Mouse (Mus musculus) heart, embryonic 11.5 days (tissue): ENCODE measurements around the gene Ppp1r35. TPM values are rescaled to one million over a fixed set of nuclear protein-coding genes. Genes with fewer than 3 reads are reported as not detected.

Experiments
- ATAC-seq: fragments of 200-750 bp; cut with Nextera tagmentation; replicated peaks from 2 replicates; pipeline ENCODE4 v1.8.0; 2017; ENCODE audit warnings: moderate library complexity; ENCODE audit not compliant: insufficient number of reproducible peaks, low FRiP score, low TSS enrichment
- H3K27ac ChIP-seq: fragments of 300-500 bp; sonication (generic); 2 replicates; pipeline ENCODE4 v1.5.1; 2014; ENCODE audit warnings: mild to moderate bottlenecking, low read depth, low read length
- H3K27me3 ChIP-seq: fragments of 300-500 bp; sonication (generic); 2 replicates; pipeline ENCODE4 v1.6.1; 2014; ENCODE audit warnings: mild to moderate bottlenecking, low read length, mixed read lengths; ENCODE audit not compliant: control insufficient read depth, insufficient read depth
- H3K36me3 ChIP-seq: fragments of 300-500 bp; sonication (generic); 2 replicates; pipeline ENCODE4 v1.6.1; 2014; ENCODE audit warnings: mild to moderate bottlenecking, low read length, moderate library complexity, mixed read lengths; ENCODE audit not compliant: control insufficient read depth, insufficient read depth
- H3K4me1 ChIP-seq: fragments of 300-500 bp; sonication (generic); 2 replicates; pipeline ENCODE4 v1.6.1; 2014; ENCODE audit warnings: low read length; ENCODE audit not compliant: control insufficient read depth, insufficient read depth
- H3K4me2 ChIP-seq: fragments of 300-500 bp; sonication (generic); 2 replicates; pipeline ENCODE4 v1.6.1; 2014; ENCODE audit warnings: mild to moderate bottlenecking, moderate library complexity
- H3K4me3 ChIP-seq: fragments of 300-500 bp; sonication (generic); 2 replicates; pipeline ENCODE4 v1.5.1; 2014; ENCODE audit warnings: low read depth, low read length
- H3K9ac ChIP-seq: fragments of 300-500 bp; sonication (generic); 2 replicates; pipeline ENCODE4 v1.6.1; 2014; ENCODE audit warnings: mild to moderate bottlenecking, low read depth, low read length, moderate library complexity
- H3K9me3 ChIP-seq: fragments of 300-500 bp; sonication (generic); replicated peaks from 2 replicates; pipeline ENCODE4 v1.6.1; 2016; ENCODE audit warnings: low read length; ENCODE audit not compliant: control insufficient read depth
- WGBS: fragments of 180-500 bp; shearing (Covaris S2); extraction: QIAGEN DNeasy Blood & Tissue Kit; methylation state at CpG from one replicate; pipeline ENCODE4 v1.1.7; 2014; ENCODE audit not compliant: insufficient replicate concordance; 5-methylcytosine and 5-hydroxymethylcytosine counted together
- polyA plus RNA-seq: library from polyadenylated mRNA; unstranded; fragments of >200 nt; fragmentation: Nextera tagmentation; extraction: Ambion mirVana; gene quantifications from 2 replicates; pipeline ENCODE4 v1.2.1, GENCODE M21; 2014

The Ppp1r35 gene
- polyA plus RNA-seq, 1 experiment from 2014 or later: 35.3 TPM

DNA sequence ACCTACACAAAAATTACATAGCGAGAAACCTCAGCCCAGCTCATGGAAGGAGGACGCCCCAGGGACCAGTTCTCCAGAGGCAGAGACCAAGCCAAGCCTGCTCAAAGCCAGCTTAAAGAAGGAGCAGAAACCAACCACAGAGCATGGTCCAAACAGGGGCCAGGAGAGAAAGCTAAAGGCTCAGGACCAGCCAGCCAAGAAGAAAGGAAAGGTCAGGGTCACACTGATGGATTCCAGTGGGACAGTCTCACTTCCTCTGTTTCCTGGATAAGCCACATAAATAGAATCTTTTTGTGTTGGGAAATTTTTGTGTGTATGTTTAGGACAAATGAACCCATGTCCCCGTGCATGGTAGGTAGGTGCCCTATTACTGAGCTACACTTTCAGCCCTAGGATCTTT lies 18.0 kb downstream of the Ppp1r35 start:
- no peak overlapping the region for H3K27ac ChIP-seq
- no peaks in the 10 kb centered on the region for H3K27me3 ChIP-seq
- no peak overlapping the region for H3K9ac ChIP-seq
- H3K4me1 ChIP-seq: no peaks in the 10 kb centered on the region
- no peak overlapping the region for H3K4me3 ChIP-seq
- no peaks in the 10 kb centered on the region for H3K9me3 ChIP-seq
- ATAC-seq: no peak
- 76% methylated on average over 3 of the region's 3 CpGs for WGBS
- no peak overlapping the region for H3K4me2 ChIP-seq
- H3K36me3 ChIP-seq: no peaks in the 10 kb centered on the region

GRCm38 (mm10) chr5:137800917-137801316 lies 22.3 kb downstream of the Ppp1r35 start:
- no peak overlapping the region for H3K4me2 ChIP-seq
- 69% methylated on average over 3 of the region's 3 CpGs for WGBS
- H3K36me3 ChIP-seq: no peaks in the 10 kb centered on the region
- no peaks in the 10 kb centered on the region for H3K27me3 ChIP-seq
- no peaks in the 10 kb centered on the region for H3K4me1 ChIP-seq
- no peaks in the 10 kb centered on the region for H3K9me3 ChIP-seq
- ATAC-seq: no peak
- H3K9ac ChIP-seq: no peak overlapping the region
- no peak overlapping the region for H3K4me3 ChIP-seq
- H3K27ac ChIP-seq: no peak overlapping the region

DNA sequence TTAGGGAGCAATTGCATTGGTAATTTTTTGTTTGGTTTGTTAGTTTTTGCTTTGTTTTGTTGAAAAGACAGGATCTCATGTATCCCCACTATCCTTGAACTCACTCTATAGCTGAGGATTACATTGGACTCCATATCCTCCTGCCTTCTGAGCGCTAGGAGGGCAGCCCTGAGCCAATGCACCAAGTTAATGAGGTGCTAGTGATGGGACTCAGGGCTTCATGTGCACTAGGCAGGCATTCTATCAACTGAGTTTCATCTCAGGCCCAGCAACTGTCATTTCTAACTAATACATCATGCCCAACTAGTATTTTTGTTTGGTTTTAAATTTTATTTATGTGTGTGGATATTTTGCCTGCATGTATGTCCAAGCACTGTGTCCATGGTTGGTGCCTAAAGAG lies 27.5 kb downstream of the Ppp1r35 start:
- no peak overlapping the region for H3K4me2 ChIP-seq
- H3K36me3 ChIP-seq: no peaks in the 10 kb centered on the region
- H3K27ac ChIP-seq: no peak overlapping the region
- no peak overlapping the region for H3K4me3 ChIP-seq
- ATAC-seq: no peak
- no peak overlapping the region for H3K9ac ChIP-seq
- H3K4me1 ChIP-seq: no peaks in the 10 kb centered on the region
- H3K9me3 ChIP-seq: no peaks in the 10 kb centered on the region
- H3K27me3 ChIP-seq: no peaks in the 10 kb centered on the region
- 69% methylated on average over 1 of the region's 1 CpGs for WGBS

DNA sequence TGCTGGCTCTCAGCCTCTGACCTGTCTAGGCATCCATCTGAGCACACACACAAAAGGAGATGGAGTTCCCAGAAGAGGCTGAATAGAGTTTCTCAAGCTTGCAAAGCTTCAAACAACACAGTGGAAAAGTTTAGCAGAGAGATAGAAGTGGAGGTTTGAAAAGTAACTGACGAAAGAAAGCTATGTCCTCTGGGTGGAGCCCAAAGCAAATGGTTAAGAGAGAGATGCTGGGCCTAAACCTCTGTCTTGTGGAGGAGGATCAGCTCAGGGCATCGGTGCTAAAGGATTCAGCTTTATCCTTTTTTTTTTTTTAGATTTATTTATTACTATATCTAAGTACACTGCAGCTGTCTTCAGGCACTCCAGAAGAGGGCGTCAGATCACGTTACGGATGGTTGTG lies 29.7 kb downstream of the Ppp1r35 start:
- no peaks in the 10 kb centered on the region for H3K36me3 ChIP-seq
- H3K9ac ChIP-seq: no peak overlapping the region
- 82% methylated on average over 5 of the region's 5 CpGs for WGBS
- H3K27me3 ChIP-seq: no peaks in the 10 kb centered on the region
- ATAC-seq: no peak
- no peaks in the 10 kb centered on the region for H3K4me1 ChIP-seq
- H3K4me3 ChIP-seq: no peak overlapping the region
- no peak overlapping the region for H3K4me2 ChIP-seq
- no peaks in the 10 kb centered on the region for H3K9me3 ChIP-seq
- H3K27ac ChIP-seq: no peak overlapping the region

DNA sequence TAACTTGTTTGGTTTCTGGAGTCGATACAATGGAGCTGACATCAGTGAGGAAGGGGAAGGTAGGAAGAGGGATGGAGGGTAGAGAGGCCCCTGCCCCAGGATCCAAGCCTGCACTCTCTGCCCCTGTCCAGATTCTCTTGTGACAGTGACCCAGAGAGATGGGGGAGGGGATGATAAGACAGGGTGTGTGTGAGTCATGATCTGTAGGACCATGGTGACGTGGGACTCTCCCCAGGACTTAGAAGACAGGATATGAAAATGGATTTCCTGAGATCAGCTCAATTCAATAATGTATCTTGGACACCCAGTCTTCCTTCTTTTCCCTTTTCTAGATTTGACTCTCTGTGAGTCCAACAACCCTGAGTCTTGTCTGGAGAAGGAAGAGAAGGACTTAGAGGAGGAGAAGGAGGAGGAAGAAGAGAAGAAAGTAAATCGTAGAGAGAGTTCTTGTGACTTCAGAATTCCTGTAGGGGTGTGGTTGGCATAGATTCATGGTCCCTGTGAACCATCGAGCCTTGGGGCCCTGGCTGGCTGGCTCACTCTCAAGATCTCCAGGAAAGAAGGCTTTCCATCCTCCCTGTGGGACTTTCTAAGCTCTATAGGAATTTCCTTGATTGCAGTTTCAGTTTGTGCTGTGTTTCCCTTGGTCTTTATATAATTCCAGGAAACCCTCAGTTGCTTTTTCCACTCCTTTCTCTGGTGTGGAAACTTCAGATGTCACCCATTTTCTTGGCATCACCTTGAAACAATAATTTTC lies 39.0 kb downstream of the Ppp1r35 start:
- Histone ChIP-seq H3K4me1 (peaks cover 2% of the 10 kb centered on the region; the same call in 1 of the 2 replicates), H3K4me3 (no peak overlapping the region), H3K9me3 (no peaks in the 10 kb centered on the region), H3K27ac (peak overlapping the region; percentile 36), H3K36me3 (no peaks in the 10 kb centered on the region), H3K4me2 (no peak overlapping the region), H3K9ac (no peak overlapping the region), H3K27me3 (no peaks in the 10 kb centered on the region)
- 54% methylated on average over 4 of the region's 4 CpGs for whole genome bisulfite sequencing
- no peak for ATAC-seq

DNA sequence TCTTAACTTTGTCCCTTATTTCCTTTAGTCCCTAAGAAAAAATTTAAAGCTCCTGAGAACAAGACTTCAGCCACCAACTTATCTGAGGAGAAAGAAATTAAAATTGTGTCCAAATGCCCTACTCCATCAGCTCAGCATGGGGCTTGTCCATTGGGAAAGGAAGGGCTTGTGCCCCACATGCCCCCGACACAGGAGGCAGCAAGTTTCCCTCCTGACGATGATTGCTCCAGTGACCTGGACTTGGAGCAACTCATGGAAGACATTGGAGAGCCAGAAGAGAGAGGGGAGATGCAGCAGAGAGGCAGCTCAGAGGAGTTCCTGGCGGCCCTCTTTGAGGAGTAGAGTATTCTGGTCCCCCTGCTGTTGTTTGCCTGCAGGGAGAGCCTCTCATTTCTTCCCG lies 43.5 kb downstream of the Ppp1r35 start:
- Histone ChIP-seq H3K27me3 (no peaks in the 10 kb centered on the region), H3K27ac (no peak overlapping the region), H3K36me3 (no peaks in the 10 kb centered on the region), H3K4me3 (no peak overlapping the region), H3K9ac (no peak overlapping the region), H3K9me3 (no peaks in the 10 kb centered on the region), H3K4me2 (no peak overlapping the region), H3K4me1 (peaks cover 2% of the 10 kb centered on the region; the same call in 1 of the 2 replicates)
- ATAC-seq: no peak
- WGBS: 56% methylated on average over 4 of the region's 4 CpGs

GRCm38 (mm10) chr5:137822602-137823001 lies 44.0 kb downstream of the Ppp1r35 start:
- Histone ChIP-seq H3K36me3 (no peaks in the 10 kb centered on the region), H3K27ac (no peak overlapping the region), H3K4me1 (no peaks in the 10 kb centered on the region), H3K9ac (no peak overlapping the region), H3K4me2 (no peak overlapping the region), H3K4me3 (no peak overlapping the region), H3K27me3 (no peaks in the 10 kb centered on the region), H3K9me3 (no peaks in the 10 kb centered on the region)
- WGBS: 77% methylated on average over 1 of the region's 1 CpGs
- no peak for ATAC-seq

DNA sequence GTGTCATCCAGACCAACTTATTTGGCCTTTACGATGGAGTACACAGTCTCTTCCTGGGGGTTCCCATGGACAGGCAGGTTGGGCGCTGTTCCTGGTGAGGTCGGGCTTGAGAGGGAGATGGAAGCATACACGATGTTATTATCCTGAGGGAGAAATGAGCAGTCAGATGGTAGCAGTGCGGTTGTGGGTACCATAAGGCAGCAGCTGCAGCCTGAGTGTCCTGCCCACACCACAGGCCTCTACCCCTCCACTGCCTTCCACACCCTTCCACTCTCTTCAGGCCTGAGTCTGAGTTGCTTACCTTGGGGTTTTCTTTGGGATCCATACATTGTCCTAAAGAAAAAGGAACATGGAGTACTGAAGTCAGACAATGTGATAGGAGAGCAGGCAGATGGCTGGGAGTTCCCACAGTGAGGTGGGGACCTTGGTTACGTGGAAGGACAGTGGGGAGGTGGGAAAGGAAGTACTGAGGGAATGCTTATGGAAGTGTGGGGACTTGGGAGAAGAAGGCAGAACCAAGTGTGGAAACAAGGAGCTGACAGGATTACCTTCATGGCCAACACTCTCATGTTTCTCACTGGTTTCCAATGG lies 44.9 kb downstream of the Ppp1r35 start:
- no peak overlapping the region for H3K4me3 ChIP-seq
- H3K9ac ChIP-seq: no peak overlapping the region
- 80% methylated on average over 6 of the region's 6 CpGs for WGBS
- no peak for ATAC-seq
- no peaks in the 10 kb centered on the region for H3K36me3 ChIP-seq
- no peaks in the 10 kb centered on the region for H3K4me1 ChIP-seq
- no peak overlapping the region for H3K4me2 ChIP-seq
- H3K27ac ChIP-seq: no peak overlapping the region
- no peaks in the 10 kb centered on the region for H3K27me3 ChIP-seq
- no peaks in the 10 kb centered on the region for H3K9me3 ChIP-seq

- no peak for ATAC-seq
- H3K36me3 ChIP-seq: no peaks in the 10 kb centered on the region
Observed at GRCm38 (mm10) chr5:137825030-137825429, 46.4 kb downstream of the Ppp1r35 start.

More at GRCm38 (mm10) chr5:137825030-137825429, 46.4 kb downstream of the Ppp1r35 start:
- Histone ChIP-seq H3K9me3 (no peaks in the 10 kb centered on the region), H3K27me3 (no peaks in the 10 kb centered on the region), H3K4me1 (no peaks in the 10 kb centered on the region), H3K27ac (no peak overlapping the region), H3K9ac (no peak overlapping the region), H3K4me2 (no peak overlapping the region), H3K4me3 (no peak overlapping the region)
- WGBS: 82% methylated on average over 3 of the region's 3 CpGs
